Mouse (Mus musculus) small intestine, adult 2 months (tissue): ENCODE measurements at regions not wholly inside any gene's neighbourhood (a gene's known extent, or its start where the extent isn't known, plus 50 kb on each side); places are given as distances from the start of the nearest gene placed in this dataset.
A peak's percentile ranks its signal among the peaks of the same experiment; 100 is the strongest.

ENCODE experiments used
- H3K27ac ChIP-seq: fragments of 200-500 bp; 2 replicates; pipeline ENCODE4 v1.5.1; 2012; ENCODE audit warnings: low read depth, low read length, control low read depth, inconsistent platforms; ENCODE audit not compliant: insufficient read depth
- H3K27me3 ChIP-seq: fragments of 200-500 bp; 2 replicates; pipeline ENCODE4 v1.6.1; 2012; ENCODE audit warnings: mild to moderate bottlenecking, moderate library complexity, low read length, inconsistent platforms; ENCODE audit not compliant: control insufficient read depth, insufficient read depth
- H3K36me3 ChIP-seq: fragments of 200-500 bp; 2 replicates; pipeline ENCODE4 v1.6.1; 2012; ENCODE audit warnings: mild to moderate bottlenecking, low read length, control low read depth, inconsistent platforms; ENCODE audit not compliant: control insufficient read depth, insufficient read depth
- H3K4me1 ChIP-seq: fragments of 200-500 bp; 2 replicates; pipeline ENCODE4 v1.6.1; 2012; ENCODE audit warnings: low read length, inconsistent platforms, mixed read lengths; ENCODE audit not compliant: control insufficient read depth, insufficient read depth, insufficient read length
- H3K4me3 ChIP-seq: fragments of 200-500 bp; 2 replicates; pipeline ENCODE4 v1.5.1; 2012; ENCODE audit warnings: low read depth, mild to moderate bottlenecking, control low read depth, inconsistent platforms, low read length, moderate library complexity
- CTCF ChIP-seq: fragments of 200-500 bp; IDR thresholded peaks from 2 replicates; pipeline ENCODE4 v1.5.1; 2012; ENCODE audit warnings: low read depth, mild to moderate bottlenecking, control low read depth, inconsistent platforms, low read length, moderate library complexity, mixed read lengths; ENCODE audit not compliant: insufficient replicate concordance, insufficient read length; ENCODE audit errors: extremely low read depth
- POLR2A ChIP-seq: fragments of 200-500 bp; IDR thresholded peaks from 2 replicates; pipeline ENCODE4 v1.6.1; 2012; ENCODE audit warnings: low read depth, mild to moderate bottlenecking, control low read depth, inconsistent platforms, low read length, moderate library complexity
- WGBS: fragments of 180-500 bp; shearing (Covaris S2); methylation state at CpG from one replicate; pipeline ENCODE4 v1.1.7; 2018; 5-methylcytosine and 5-hydroxymethylcytosine counted together

DNA sequence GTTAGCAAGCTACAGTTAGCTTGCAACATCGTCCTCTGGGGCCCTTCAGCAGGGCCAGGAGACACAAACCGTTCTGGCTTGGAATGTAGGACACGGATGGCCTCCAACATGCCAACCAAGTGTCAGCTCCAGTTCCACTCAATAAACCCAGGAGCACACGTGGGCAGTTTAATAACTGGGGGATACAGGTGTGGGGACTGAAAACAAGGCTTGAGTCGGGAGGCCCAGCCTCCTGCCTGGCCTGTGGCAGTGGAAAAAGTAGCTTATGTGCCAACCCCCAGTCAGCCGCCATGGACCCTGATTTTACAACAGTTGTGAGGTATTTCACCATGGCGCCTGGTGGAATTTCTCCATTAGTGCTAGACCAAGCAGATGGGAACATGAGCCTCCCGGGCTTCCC, 160.9 kb upstream of the Gas1 start:
- WGBS = 89% methylated on average over 8 of the region's 8 CpGs
- H3K27ac ChIP-seq = no peak overlapping the region
- TF ChIP-seq POLR2A = no peak
- no peak for TF ChIP-seq CTCF
- no peaks in the 10 kb centered on the region for H3K4me1 ChIP-seq
- no peak overlapping the region for H3K4me3 ChIP-seq
- H3K27me3 ChIP-seq = no peaks in the 10 kb centered on the region
- H3K36me3 ChIP-seq = no peaks in the 10 kb centered on the region

- no peaks in the 10 kb centered on the region for H3K4me1 ChIP-seq
- WGBS = 84% methylated on average over 2 of the region's 2 CpGs
- H3K4me3 ChIP-seq = no peak overlapping the region
- TF ChIP-seq POLR2A = no peak
- no peak for TF ChIP-seq CTCF
- no peak overlapping the region for H3K27ac ChIP-seq
- no peaks in the 10 kb centered on the region for H3K27me3 ChIP-seq
- no peaks in the 10 kb centered on the region for H3K36me3 ChIP-seq
These were observed 162.9 kb upstream of the Gas1 start for GRCm38 (mm10) chr13:60340068-60340467.

DNA sequence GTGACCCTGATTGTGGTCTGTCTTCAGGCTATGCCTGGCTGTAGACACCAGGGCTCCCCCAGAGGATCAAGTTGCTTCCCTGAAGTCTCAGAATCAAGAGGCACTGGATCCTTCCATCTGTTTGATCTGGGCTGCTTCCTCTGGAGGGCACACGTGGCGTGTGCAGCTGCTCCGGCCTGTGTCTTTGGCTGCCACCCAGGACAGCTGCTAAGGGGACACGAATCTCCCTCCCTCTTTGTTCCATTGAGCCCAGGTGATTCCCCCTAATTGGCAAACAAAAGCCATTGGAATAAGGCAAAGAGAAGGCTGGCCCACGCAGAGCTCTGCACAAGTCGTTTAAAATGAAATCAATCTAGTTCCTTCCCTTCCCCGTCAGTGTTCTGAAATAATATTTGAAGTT, 170.7 kb upstream of the Gas1 start:
- WGBS = 11% methylated on average over 7 of the region's 7 CpGs
- Histone ChIP-seq H3K36me3 (no peaks in the 10 kb centered on the region), H3K4me3 (no peak overlapping the region), H3K4me1 (no peaks in the 10 kb centered on the region; the same call in 1 of the 2 replicates), H3K27me3 (no peaks in the 10 kb centered on the region), H3K27ac (no peak overlapping the region)
- no peak for TF ChIP-seq CTCF
- no peak for TF ChIP-seq POLR2A

- 49% methylated on average over 2 of the region's 2 CpGs for WGBS
- H3K27me3 ChIP-seq = no peaks in the 10 kb centered on the region
- no peaks in the 10 kb centered on the region for H3K36me3 ChIP-seq
- H3K27ac ChIP-seq = no peak overlapping the region
- no peak overlapping the region for H3K4me3 ChIP-seq
- TF ChIP-seq CTCF = no peak
- TF ChIP-seq POLR2A = no peak
- no peaks in the 10 kb centered on the region; the same call in 1 of the 2 replicates for H3K4me1 ChIP-seq
These were observed 171.3 kb upstream of the Gas1 start for GRCm38 (mm10) chr13:60348438-60348837.

DNA sequence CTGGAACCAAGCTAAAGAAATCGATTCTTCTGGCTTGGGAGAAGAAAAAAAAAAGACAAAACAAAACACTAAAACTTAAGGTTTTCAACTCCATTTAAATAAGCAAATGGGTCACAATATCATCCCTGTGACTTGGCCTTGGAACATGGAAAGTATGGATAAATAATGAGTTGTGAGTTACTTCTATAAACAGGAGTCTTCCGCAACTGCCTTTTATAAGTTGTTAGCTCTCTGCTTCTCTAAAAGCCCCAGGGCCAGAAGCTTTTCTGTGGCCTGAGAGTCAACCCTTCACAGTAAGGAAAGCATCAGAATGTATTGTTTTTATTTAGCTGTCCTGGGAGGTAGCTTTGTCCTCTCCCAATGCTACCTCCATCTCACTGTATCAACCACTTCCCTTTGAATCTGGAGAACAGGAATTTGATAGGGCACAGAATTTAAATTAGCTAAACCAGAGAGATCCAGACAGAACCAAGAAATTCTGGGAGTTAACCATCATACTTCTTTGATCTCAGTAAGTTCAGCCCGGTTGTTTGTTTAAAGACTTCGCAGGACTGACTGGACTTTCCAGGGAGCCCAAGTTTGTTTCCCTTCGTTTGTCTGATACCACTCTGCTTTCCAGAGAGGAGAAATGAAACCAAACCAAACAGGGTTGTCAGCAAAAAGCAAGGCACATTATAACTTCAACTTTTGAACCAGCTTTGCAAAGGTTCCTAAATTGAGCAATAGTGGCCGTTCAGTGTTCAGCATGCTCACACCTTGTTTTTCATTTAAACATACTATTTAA, 178.7 kb upstream of the Gas1 start:
- TF ChIP-seq POLR2A (no peak), CTCF (no peak)
- peaks cover 2% of the 10 kb centered on the region; the same call in 1 of the 2 replicates for H3K4me1 ChIP-seq
- H3K36me3 ChIP-seq = no peaks in the 10 kb centered on the region
- no peak overlapping the region for H3K27ac ChIP-seq
- no peak overlapping the region for H3K4me3 ChIP-seq
- WGBS = 49% methylated on average over 6 of the region's 6 CpGs
- no peaks in the 10 kb centered on the region; the same call in 1 of the 2 replicates for H3K27me3 ChIP-seq

GRCm38 (mm10) chr13:60358408-60359060, 181.4 kb upstream of the Gas1 start:
- H3K4me1 ChIP-seq = peaks cover 2% of the 10 kb centered on the region; the same call in 1 of the 2 replicates
- TF ChIP-seq CTCF (no peak), POLR2A (no peak)
- 45% methylated on average over 7 of the region's 7 CpGs for WGBS
- no peak overlapping the region for H3K4me3 ChIP-seq
- H3K27ac ChIP-seq = peak overlapping the region; percentile 19; the same call in 1 of the 2 replicates
- H3K36me3 ChIP-seq = no peaks in the 10 kb centered on the region
- no peaks in the 10 kb centered on the region; the same call in 1 of the 2 replicates for H3K27me3 ChIP-seq
